Mouse (Mus musculus): ENCODE measurements around the gene Prkcsh. TPM values are rescaled to one million over a fixed set of nuclear protein-coding genes. Genes with fewer than 3 reads are reported as not detected.

The Prkcsh gene
- polyA plus RNA-seq, 2 experiments = 29.2 to 45.1 TPM

DNA sequence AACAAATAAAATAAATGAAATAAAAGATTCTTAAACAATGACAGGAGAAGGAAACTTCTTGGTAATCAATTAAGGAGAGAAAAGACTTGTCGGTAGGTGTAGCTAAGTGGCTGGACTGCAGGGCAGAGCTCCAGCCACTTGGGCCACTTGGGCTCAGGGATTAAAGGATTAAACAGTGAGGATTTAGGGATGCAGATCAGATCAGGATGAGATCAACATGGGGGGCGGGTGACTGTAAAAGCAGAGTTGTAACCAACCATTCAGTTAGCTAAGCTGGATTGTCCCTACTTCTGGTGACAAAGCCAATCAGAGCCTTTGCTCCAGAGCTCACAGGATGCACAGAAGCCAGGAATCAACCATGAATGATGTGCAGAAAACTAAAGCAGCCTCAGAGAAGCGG lies 18.7 kb upstream of the Prkcsh start:
- H3K27ac ChIP-seq = no peak overlapping the region
- no peaks in the 10 kb centered on the region for H3K4me1 ChIP-seq (replicated peaks; ENCODE audit: control insufficient read depth in 2 of 2, insufficient read depth in 2 of 2, low read length in 1 of 2)
- peaks cover 36% of the 10 kb centered on the region for H3K27me3 ChIP-seq (ENCODE audit: control insufficient read depth, insufficient read depth, low read length)
- no peak for TF ChIP-seq CTCF (IDR thresholded peaks at IDR 0.05; ENCODE audit: low read depth)
- no peak for TF ChIP-seq EP300 (IDR thresholded peaks at IDR 0.05; ENCODE audit: low read depth)
- H3K36me3 ChIP-seq (replicated peaks; ENCODE audit: control insufficient read depth, insufficient read depth, low read depth) = no peaks in the 10 kb centered on the region
- DNase-seq (ENCODE audit: low read depth in 3 of 3, low spot score in 3 of 3) (no peak), ATAC-seq (ENCODE audit: insufficient read depth) (no peak)
- no peak overlapping the region for H3K4me3 ChIP-seq (ENCODE audit: insufficient read depth in 1 of 2, low read depth in 2 of 2, low read length in 2 of 2)
- H3K9ac ChIP-seq (replicated peaks) = no peak overlapping the region
- no peaks in the 10 kb centered on the region for H3K9me3 ChIP-seq (ENCODE audit: control insufficient read depth, low read length)
- WGBS (ENCODE audit: insufficient replicate concordance) = 27% methylated on average over 3 of the region's 3 CpGs
- H3K4me2 ChIP-seq (ENCODE audit: low read depth) = no peak overlapping the region

DNA sequence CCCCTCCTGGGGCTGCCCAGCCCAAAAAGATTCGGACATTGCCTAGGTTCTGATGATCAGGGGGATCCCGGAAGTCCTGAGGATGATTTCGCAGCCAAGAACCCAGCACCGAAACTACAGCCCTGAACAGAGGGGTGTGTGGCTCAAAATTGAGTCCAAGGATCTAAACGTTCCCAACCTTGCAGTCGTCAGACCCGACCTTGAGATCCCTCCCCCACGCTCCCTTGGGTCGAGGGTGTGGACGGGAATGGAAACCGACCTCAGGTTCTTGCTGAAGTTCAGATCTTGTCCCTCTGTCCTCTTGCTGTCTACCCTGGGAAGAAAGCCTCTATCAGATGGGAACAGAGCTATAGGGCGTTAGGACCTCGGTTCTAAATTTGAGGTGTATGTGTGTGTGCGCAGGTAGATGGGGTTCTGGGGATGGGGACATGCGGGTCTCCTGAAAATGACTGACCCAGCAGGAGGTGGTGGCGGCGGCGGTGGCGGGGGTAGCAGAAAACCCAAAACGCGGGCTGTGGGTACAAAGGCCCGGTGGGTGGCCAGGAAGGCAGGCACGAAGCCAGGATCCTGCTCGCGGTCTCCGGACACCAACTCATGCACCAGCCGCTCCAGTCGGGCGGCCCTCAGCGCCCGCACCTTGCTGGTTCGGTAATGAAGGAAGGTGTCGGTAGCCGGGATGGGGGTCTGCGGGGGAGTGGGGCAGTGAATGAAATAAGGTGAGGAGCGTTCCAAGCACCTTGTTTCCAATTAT lies 14.8 kb upstream of the Prkcsh start:
- H3K4me2 ChIP-seq (ENCODE audit: low read depth) = no peak overlapping the region

DNA sequence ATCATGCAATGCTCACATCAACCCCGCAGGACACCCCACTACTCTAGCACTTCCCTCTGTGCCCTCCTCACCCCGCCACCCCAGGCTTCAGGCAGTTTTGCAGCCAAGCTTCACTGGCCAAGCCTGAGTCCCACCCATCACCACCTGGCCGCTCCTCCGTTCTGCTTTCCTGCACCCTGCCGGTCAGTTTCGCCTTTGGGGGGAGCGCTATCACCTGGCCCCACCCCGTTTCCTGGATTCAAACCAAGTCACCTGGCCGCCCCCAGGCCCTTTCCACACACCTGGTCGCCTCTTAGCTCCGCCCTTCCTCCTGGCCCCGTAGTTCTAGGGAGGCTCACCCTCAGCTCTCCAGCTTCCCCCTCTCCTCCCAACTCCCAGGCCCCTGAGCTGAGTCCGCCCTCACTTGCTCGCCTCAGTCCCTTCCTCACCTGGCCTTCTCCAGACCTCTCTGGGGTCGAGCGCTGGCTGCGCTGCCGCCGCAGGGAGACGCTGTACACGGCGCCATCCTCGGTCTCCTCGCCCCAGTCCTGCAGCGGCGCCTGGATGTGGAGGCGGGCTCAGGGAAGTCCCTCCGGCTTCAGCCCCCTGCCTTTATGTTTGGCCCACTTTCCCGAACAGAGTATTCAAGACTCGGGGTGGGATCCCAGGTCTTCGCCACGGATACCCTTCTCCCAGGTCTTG lies 14.0 kb upstream of the Prkcsh start:
- Histone ChIP-seq H3K4me1 (replicated peaks; ENCODE audit: control insufficient read depth in 2 of 2, insufficient read depth in 2 of 2, low read length in 1 of 2) (no peaks in the 10 kb centered on the region), H3K9ac (replicated peaks) (no peak overlapping the region), H3K27ac (no peak overlapping the region), H3K9me3 (ENCODE audit: control insufficient read depth, low read length) (no peaks in the 10 kb centered on the region), H3K4me2 (ENCODE audit: low read depth) (peak overlapping the region; percentile 11), H3K4me3 (ENCODE audit: insufficient read depth in 1 of 2, low read depth in 2 of 2, low read length in 2 of 2) (peak overlapping the region in 1 of 2 experiments; percentile 4; a peak in 2 of 4 replicates), H3K27me3 (ENCODE audit: control insufficient read depth, insufficient read depth, low read length) (peaks cover 70% of the 10 kb centered on the region), H3K36me3 (replicated peaks; ENCODE audit: control insufficient read depth, insufficient read depth, low read depth) (no peaks in the 10 kb centered on the region)
- 2% methylated on average over 32 of the region's 32 CpGs for WGBS (ENCODE audit: insufficient replicate concordance)
- ATAC-seq (ENCODE audit: insufficient read depth) (no peak), DNase-seq (ENCODE audit: low read depth in 3 of 3, low spot score in 3 of 3) (no peak)
- TF ChIP-seq EP300 (IDR thresholded peaks at IDR 0.05; ENCODE audit: low read depth) = no peak
- no peak for TF ChIP-seq CTCF (IDR thresholded peaks at IDR 0.05; ENCODE audit: low read depth)

More for the DNA sequence above, 14.8 kb upstream of the Prkcsh start:
- H3K9me3 ChIP-seq (ENCODE audit: control insufficient read depth, low read length) = no peaks in the 10 kb centered on the region
- no peak for ATAC-seq (ENCODE audit: insufficient read depth)
- TF ChIP-seq EP300 (IDR thresholded peaks at IDR 0.05; ENCODE audit: low read depth) (no peak), CTCF (IDR thresholded peaks at IDR 0.05; ENCODE audit: low read depth) (no peak)
- no peak overlapping the region for H3K9ac ChIP-seq (replicated peaks)
- no peak overlapping the region for H3K4me3 ChIP-seq (ENCODE audit: insufficient read depth in 1 of 2, low read depth in 2 of 2, low read length in 2 of 2)
- WGBS (ENCODE audit: insufficient replicate concordance) = 7% methylated on average over 35 of the region's 36 CpGs
- H3K27ac ChIP-seq = no peak overlapping the region
- H3K36me3 ChIP-seq (replicated peaks; ENCODE audit: control insufficient read depth, insufficient read depth, low read depth) = no peaks in the 10 kb centered on the region
- H3K27me3 ChIP-seq (ENCODE audit: control insufficient read depth, insufficient read depth, low read length) = peaks cover 70% of the 10 kb centered on the region
- DNase-seq (ENCODE audit: low read depth in 3 of 3, low spot score in 3 of 3) = no peak
- no peaks in the 10 kb centered on the region for H3K4me1 ChIP-seq (replicated peaks; ENCODE audit: control insufficient read depth in 2 of 2, insufficient read depth in 2 of 2, low read length in 1 of 2)

DNA sequence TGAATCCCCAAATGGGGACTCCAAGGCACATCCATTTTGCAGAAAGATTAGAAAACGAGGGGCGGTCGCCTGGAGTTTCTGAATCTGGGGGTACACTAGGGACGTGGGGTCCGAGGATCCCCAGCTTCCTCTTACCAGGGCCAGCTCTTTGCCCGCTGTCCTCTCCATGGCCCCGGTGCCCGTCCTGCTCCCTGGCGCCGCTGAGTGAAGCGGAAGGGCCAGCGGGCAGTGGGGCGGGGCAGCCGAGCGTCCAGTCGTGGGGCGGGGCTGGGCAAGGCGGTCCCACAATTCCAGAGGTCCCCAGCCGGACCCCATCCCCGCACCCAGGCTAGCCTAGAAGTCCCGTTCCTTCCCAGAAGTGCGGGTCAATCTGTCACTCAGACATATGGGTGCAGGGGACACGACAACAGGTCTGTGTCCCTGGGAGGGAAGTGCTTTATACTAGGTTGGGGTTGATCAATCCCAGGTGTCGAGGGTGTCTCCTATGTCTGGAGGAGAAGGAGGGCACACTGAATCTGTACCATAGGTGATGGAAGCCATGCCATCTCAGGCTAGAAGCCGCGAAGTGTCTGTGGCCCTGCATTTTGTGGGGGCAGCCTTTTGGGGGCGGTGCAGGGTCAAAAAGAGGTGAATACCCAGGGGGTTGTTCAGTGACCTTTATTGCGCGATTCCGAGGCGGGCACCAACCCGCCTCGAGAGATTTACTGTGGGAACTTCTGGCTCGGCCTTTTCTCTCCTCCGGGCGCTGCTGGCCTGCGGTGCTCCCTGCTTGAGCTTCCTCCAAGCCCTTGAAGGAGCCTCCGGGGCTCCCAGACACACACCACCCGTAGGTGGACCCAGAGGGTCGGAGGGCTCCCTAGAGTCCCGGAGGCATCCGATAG lies 13.1 kb upstream of the Prkcsh start, which contains the start of gene Rgl3:
Gene Rgl3 (minus strand): TSS at position 217 of the 881 bp plus-strand sequence.
- H3K4me2 ChIP-seq (ENCODE audit: low read depth) = peak within 1 kb of the TSS; percentile 11
- no peaks in the 10 kb centered on the region for H3K36me3 ChIP-seq (replicated peaks; ENCODE audit: control insufficient read depth, insufficient read depth, low read depth)
- no peaks in the 10 kb centered on the region for H3K4me1 ChIP-seq (replicated peaks; ENCODE audit: control insufficient read depth in 2 of 2, insufficient read depth in 2 of 2, low read length in 1 of 2)
- H3K4me3 ChIP-seq (ENCODE audit: insufficient read depth in 1 of 2, low read depth in 2 of 2, low read length in 2 of 2) = peak within 1 kb of the TSS in 1 of 2 experiments; percentile 4; a peak in 2 of 4 replicates
- H3K27me3 ChIP-seq (ENCODE audit: control insufficient read depth, insufficient read depth, low read length) = peaks cover 70% of the 10 kb centered on the region
- WGBS (ENCODE audit: insufficient replicate concordance) = 2% methylated on average over 42 of the region's 42 CpGs
- no peaks in the 10 kb centered on the region for H3K9me3 ChIP-seq (ENCODE audit: control insufficient read depth, low read length)
- DNase-seq (ENCODE audit: low read depth in 3 of 3, low spot score in 3 of 3) = no peak
- ATAC-seq (ENCODE audit: insufficient read depth) = no peak
- H3K27ac ChIP-seq = no peak within 1 kb of the TSS
- H3K9ac ChIP-seq (replicated peaks) = no peak within 1 kb of the TSS
- TF ChIP-seq EP300 (IDR thresholded peaks at IDR 0.05; ENCODE audit: low read depth) (no peak), CTCF (IDR thresholded peaks at IDR 0.05; ENCODE audit: low read depth) (no peak)

All from liver, embryonic 14.5 days (tissue).